9 mouse cellular contexts compared by ENCODE assay signal in the genomic region with DNA sequence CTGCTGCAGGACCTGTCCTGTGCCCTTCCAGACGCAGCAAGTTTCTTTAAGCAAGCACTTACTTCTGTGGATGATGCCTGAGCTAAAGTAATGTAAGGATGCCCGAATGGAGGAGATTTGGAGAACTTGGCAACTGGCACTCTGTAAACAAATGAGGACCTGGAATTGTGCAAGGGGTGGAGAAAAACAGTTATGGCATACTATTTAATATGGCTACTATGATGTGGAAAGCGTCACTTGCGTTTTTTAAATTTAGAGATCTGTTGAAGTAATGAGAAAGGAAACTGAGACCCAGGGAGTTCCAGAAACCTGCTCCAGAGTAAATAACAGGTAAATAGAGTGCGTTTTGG. TPM values are rescaled to one million over a fixed set of nuclear protein-coding genes. Genes with fewer than 3 reads are reported as not detected.
DNase-seq lines count a peak whose midpoint lies in the region; ATAC-seq and TF ChIP-seq lines count a peak whose summit lies in the region.
"Had no signal": no experiment of that assay in that cellular context is flagged by ENCODE, and none has a peak within 500 bp of the region (broad histone marks: within the 10 kb centered on the region; RNA-seq: fewer than 3 reads in every experiment).

No protein-coding gene starts in this region.

- H3K4me3 ChIP-seq in layer of hippocampus, adult 2 months, result peak overlapping the region; percentile 67
- H3K4me3 ChIP-seq in forebrain, embryonic 11.5 days (ENCODE audit: low read depth, low read length), result peak overlapping the region; percentile 53
- H3K4me3 ChIP-seq in limb, embryonic 15.5 days, result peak overlapping the region; percentile 52
- peak overlapping the region; percentile 49 for H3K4me3 ChIP-seq in neural tube, embryonic 15.5 days (replicated peaks)
- H3K4me3 ChIP-seq in kidney, adult 2 months (ENCODE audit: insufficient read depth, low read depth, low read length), result no peak overlapping the region

- H3K27me3 ChIP-seq in forebrain, embryonic 11.5 days (ENCODE audit: control insufficient read depth, insufficient read depth, low read length), result no peaks in the 10 kb centered on the region
- no peaks in the 10 kb centered on the region for H3K27me3 ChIP-seq in limb, embryonic 15.5 days
- no peaks in the 10 kb centered on the region for H3K27me3 ChIP-seq in neural tube, embryonic 15.5 days (replicated peaks)
- no peaks in the 10 kb centered on the region for H3K27me3 ChIP-seq in kidney, adult 2 months (replicated peaks; ENCODE audit: control insufficient read depth, insufficient read depth, low read length)
- H3K27me3 ChIP-seq: Patski had no signal

- no peak for TF ChIP-seq POLR2A in kidney, adult 2 months (IDR thresholded peaks at IDR 0.05; ENCODE audit: low read depth, low read length)

- peaks cover 9% of the 10 kb centered on the region; the same call in 1 of the 2 replicates for H3K4me1 ChIP-seq in forebrain, embryonic 11.5 days (replicated peaks; ENCODE audit: control insufficient read depth, insufficient read depth, low read length)
- H3K4me1 ChIP-seq in limb, embryonic 15.5 days, result peaks cover 27% of the 10 kb centered on the region
- peaks cover 24% of the 10 kb centered on the region for H3K4me1 ChIP-seq in neural tube, embryonic 15.5 days
- peaks cover 8% of the 10 kb centered on the region for H3K4me1 ChIP-seq in kidney, adult 2 months (ENCODE audit: control insufficient read depth, insufficient read depth, low read length)

- no peak for TF ChIP-seq CTCF in layer of hippocampus, adult 2 months (conservative IDR thresholded peaks at IDR 0.05)
- no peak for TF ChIP-seq CTCF in kidney, adult 2 months (conservative IDR thresholded peaks at IDR 0.05; ENCODE audit: insufficient read depth, insufficient read length, low read depth, low read length)

- 51% methylated on average over 5 of the region's 5 CpGs for WGBS in forebrain, embryonic 11.5 days
- 24% methylated on average over 5 of the region's 5 CpGs for WGBS in limb, embryonic 15.5 days
- 46% methylated on average over 5 of the region's 5 CpGs for WGBS in neural tube, embryonic 15.5 days
- 44% methylated on average over 5 of the region's 5 CpGs for WGBS in kidney, adult 2 months

- H3K9ac ChIP-seq in forebrain, embryonic 11.5 days (ENCODE audit: low read length), result no peak overlapping the region; the same call in 1 of the 2 replicates
- no peak overlapping the region for H3K9ac ChIP-seq in limb, embryonic 15.5 days
- peak overlapping the region; percentile 62; the same call in 1 of the 2 replicates for H3K9ac ChIP-seq in neural tube, embryonic 15.5 days (replicated peaks)

- peak overlapping the region; percentile 80 for H3K4me2 ChIP-seq in forebrain, embryonic 11.5 days (ENCODE audit: low read depth, low read length, severe bottlenecking)
- H3K4me2 ChIP-seq in limb, embryonic 15.5 days, result peak overlapping the region; percentile 82
- H3K4me2 ChIP-seq in neural tube, embryonic 15.5 days, result peak overlapping the region; percentile 77

- peak overlapping the region; percentile 93 for H3K27ac ChIP-seq in layer of hippocampus, adult 2 months
- no peak overlapping the region for H3K27ac ChIP-seq in forebrain, embryonic 11.5 days (ENCODE audit: low read depth, low read length)
- peak overlapping the region; percentile 87 for H3K27ac ChIP-seq in limb, embryonic 15.5 days
- H3K27ac ChIP-seq in neural tube, embryonic 15.5 days (replicated peaks), result peak overlapping the region; percentile 83
- H3K27ac ChIP-seq in kidney, adult 2 months (ENCODE audit: insufficient read depth, low read depth, low read length), result no peak overlapping the region

- no peak for DNase-seq in layer of hippocampus, adult 2 months (ENCODE audit: low spot score in 2 of 2)
- DNase-seq in layer of hippocampus, postnatal 14 days (ENCODE audit: low spot score in 2 of 2), result no peak
- no peak for DNase-seq in forebrain, embryonic 11.5 days (ENCODE audit: low spot score)
- DNase-seq in thymus, postnatal 10 days (ENCODE audit: low spot score in 2 of 2), result no peak
- no peak for DNase-seq in gastrocnemius, adult 18-20 months (ENCODE audit: low spot score)
- DNase-seq in kidney, adult 2 months, result no peak

- no peak for ATAC-seq in forebrain, embryonic 11.5 days (replicated peaks; ENCODE audit: low FRiP score)
- ATAC-seq in limb, embryonic 15.5 days (ENCODE audit: insufficient number of reproducible peaks, low FRiP score, low TSS enrichment, low read depth), result no peak
- ATAC-seq in neural tube, embryonic 15.5 days (ENCODE audit: low FRiP score), result no peak
- ATAC-seq: Patski had no signal

- no peaks in the 10 kb centered on the region for H3K9me3 ChIP-seq in forebrain, embryonic 11.5 days (ENCODE audit: control insufficient read depth, low read length)
- no peaks in the 10 kb centered on the region for H3K9me3 ChIP-seq in limb, embryonic 15.5 days
- no peaks in the 10 kb centered on the region for H3K9me3 ChIP-seq in neural tube, embryonic 15.5 days (replicated peaks)

- no peaks in the 10 kb centered on the region for H3K36me3 ChIP-seq in forebrain, embryonic 11.5 days (ENCODE audit: control insufficient read depth, insufficient read depth, low read length)
- no peaks in the 10 kb centered on the region for H3K36me3 ChIP-seq in limb, embryonic 15.5 days
- H3K36me3 ChIP-seq in neural tube, embryonic 15.5 days, result no peaks in the 10 kb centered on the region
- H3K36me3 ChIP-seq in kidney, adult 2 months (ENCODE audit: control insufficient read depth, insufficient read depth, low read length), result no peaks in the 10 kb centered on the region

RNA-seq across cellular contexts. Expression of gene Abca1, which starts 58.6 kb away (rescaled TPM):
- 10 to 100 TPM; 20.7 to 22.3 TPM for total RNA-seq in layer of hippocampus, adult 2 months (2021)
- total RNA-seq in layer of hippocampus, postnatal 14 days (2021), result 10 to 100 TPM; 30.1 to 33.6 TPM
- 5.0 and 5.6 TPM in 2 replicates for polyA plus RNA-seq in forebrain, embryonic 11.5 days (2014; fragmentation: Nextera tagmentation; extraction: Ambion mirVana)
- 6.7 and 8.3 TPM in 2 replicates for polyA plus RNA-seq in limb, embryonic 15.5 days (2015; fragmentation: Nextera tagmentation; extraction: Ambion mirVana)
- 8.8 and 9.0 TPM in 2 replicates for polyA plus RNA-seq in neural tube, embryonic 15.5 days (2015; fragmentation: Nextera tagmentation; extraction: Ambion mirVana)
- 1 to 10 TPM; 7.1 to 7.4 TPM for total RNA-seq in gastrocnemius, adult 18-20 months (2021)
- polyA plus RNA-seq in kidney, adult 2 months (2012; rRNA removed), result 8.9 and 9.3 TPM in 2 replicates

Comparison
In these comparisons a context has a peak if more than half of its experiments do, and no peak if none do; other contexts are left out.
1. H3K27ac ChIP-seq: peak in layer of hippocampus, adult 2 months (single experiment), limb, embryonic 15.5 days (single experiment) and neural tube, embryonic 15.5 days (single experiment); none in forebrain, embryonic 11.5 days (single experiment) and kidney, adult 2 months (single experiment).
2. Peak in every context shown above with its lines, with median percentiles within 50 percentile points of each other: H3K4me2 ChIP-seq.